Mouse (Mus musculus): ENCODE results near the gene Aldh3b1. TPM values are rescaled to one million over a fixed set of nuclear protein-coding genes. Genes with fewer than 3 reads are reported as not detected.

The Aldh3b1 gene
- total RNA-seq, 2 experiments from 2014 or later, result 2.8 to 3.0 TPM

- DNase-seq, result no peak
Observed at GRCm38 (mm10) chr19:3875045-3875444, 54.6 kb downstream of the Aldh3b1 start.

GRCm38 (mm10) chr19:3872373-3872772, 57.2 kb downstream of the Aldh3b1 start:
- DNase-seq, result no peak

GRCm38 (mm10) chr19:3871468-3871867, 58.1 kb downstream of the Aldh3b1 start:
- no peak for DNase-seq

- DNase-seq, result no peak
Observed at GRCm38 (mm10) chr19:3868290-3868689, 61.3 kb downstream of the Aldh3b1 start.

- DNase-seq, result no peak
Observed at GRCm38 (mm10) chr19:3864960-3865359, 64.6 kb downstream of the Aldh3b1 start.

Other genes starting within 250 kb of the Aldh3b1 start
- 10 to 100 TPM; 10.2 to 11.4 TPM for gene Lrp5, start 243.2 kb downstream of the Aldh3b1 start, total RNA-seq (2021)
- gene 1810055G02Rik, start 221.5 kb downstream of the Aldh3b1 start, total RNA-seq (2021), result 10 to 100 TPM; 22.4 to 28.7 TPM
- 10 to 100 TPM; 56.6 to 60.1 TPM for gene Kmt5b, start 162.4 kb downstream of the Aldh3b1 start, total RNA-seq (2021)
- 100 to 1,000 TPM; 106 to 122 TPM for gene Chka, start 78.0 kb downstream of the Aldh3b1 start, total RNA-seq (2021)
- 10 to 100 TPM; 20.2 to 22.4 TPM for gene Tcirg1, start 22.7 kb downstream of the Aldh3b1 start, total RNA-seq (2021)
- 100 to 1,000 TPM; 133 to 144 TPM for gene Ndufs8, start 17.0 kb downstream of the Aldh3b1 start, total RNA-seq (2021)
- 10 to 100 TPM; 14.2 to 14.5 TPM for gene Unc93b1, start 5.4 kb upstream of the Aldh3b1 start, total RNA-seq (2021)
- not detected for gene Aldh3b3, start 28.8 kb upstream of the Aldh3b1 start, total RNA-seq (2021)
- gene Aldh3b2, start 42.5 kb upstream of the Aldh3b1 start, total RNA-seq (2021), result under 1 TPM; 0.72 to 0.86 TPM
- 1 to 10 TPM; 1.4 TPM for gene Acy3, start 56.8 kb upstream of the Aldh3b1 start, total RNA-seq (2021)
- gene Tbx10, start 62.9 kb upstream of the Aldh3b1 start, total RNA-seq (2021), result not detected
- gene Nudt8, start 70.8 kb upstream of the Aldh3b1 start, total RNA-seq (2021), result 10 to 100 TPM in 1 of 2 experiments, 1 to 10 TPM in 1; 8.2 to 11.1 TPM
- gene Gm49405, start 70.8 kb upstream of the Aldh3b1 start, total RNA-seq (2021), result 1 to 10 TPM; 1.4 to 2.1 TPM
- gene Doc2g, start 73.5 kb upstream of the Aldh3b1 start, total RNA-seq (2021), result 1 to 10 TPM; 4.2 to 4.4 TPM
- gene Ndufv1, start 83.0 kb upstream of the Aldh3b1 start, total RNA-seq (2021), result 100 to 1,000 TPM; 238 to 250 TPM
- gene Gstp1, start 108.2 kb upstream of the Aldh3b1 start, total RNA-seq (2021), result 100 to 1,000 TPM; 377 to 393 TPM
- gene Gstp2, start 116.2 kb upstream of the Aldh3b1 start, total RNA-seq (2021), result 10 to 100 TPM; 36.3 to 43.5 TPM
- not detected for gene Gstp3, start 129.8 kb upstream of the Aldh3b1 start, total RNA-seq (2021)
- not detected for gene Cabp2, start 151.8 kb upstream of the Aldh3b1 start, total RNA-seq (2021)
- 10 to 100 TPM; 29.7 to 46.0 TPM for gene Cdk2ap2, start 167.4 kb upstream of the Aldh3b1 start, total RNA-seq (2021)
- 100 to 1,000 TPM; 169 to 174 TPM for gene Pitpnm1, start 170.2 kb upstream of the Aldh3b1 start, total RNA-seq (2021)
- gene Aip, start 196.1 kb upstream of the Aldh3b1 start, total RNA-seq (2021), result 100 to 1,000 TPM; 108 to 128 TPM
- gene Gpr152, start 210.0 kb upstream of the Aldh3b1 start, total RNA-seq (2021), result under 1 TPM; 0.10 TPM
- gene Cabp4, start 214.2 kb upstream of the Aldh3b1 start, total RNA-seq (2021), result under 1 TPM; 0.17 to 0.28 TPM
- 10 to 100 TPM; 83.8 to 90.0 TPM for gene Coro1b, start 218.8 kb upstream of the Aldh3b1 start, total RNA-seq (2021)
- gene Ptprcap, start 223.8 kb upstream of the Aldh3b1 start, total RNA-seq (2021), result 1 to 10 TPM; 1.6 to 3.8 TPM
- gene Rps6kb2, start 233.5 kb upstream of the Aldh3b1 start, total RNA-seq (2021), result 10 to 100 TPM; 34.5 to 45.1 TPM
- 1 to 10 TPM; 7.1 to 9.9 TPM for gene Carns1, start 245.7 kb upstream of the Aldh3b1 start, total RNA-seq (2021)